Mouse (Mus musculus): ENCODE results near the gene Slc16a13.

Gene Slc16a13

DNA sequence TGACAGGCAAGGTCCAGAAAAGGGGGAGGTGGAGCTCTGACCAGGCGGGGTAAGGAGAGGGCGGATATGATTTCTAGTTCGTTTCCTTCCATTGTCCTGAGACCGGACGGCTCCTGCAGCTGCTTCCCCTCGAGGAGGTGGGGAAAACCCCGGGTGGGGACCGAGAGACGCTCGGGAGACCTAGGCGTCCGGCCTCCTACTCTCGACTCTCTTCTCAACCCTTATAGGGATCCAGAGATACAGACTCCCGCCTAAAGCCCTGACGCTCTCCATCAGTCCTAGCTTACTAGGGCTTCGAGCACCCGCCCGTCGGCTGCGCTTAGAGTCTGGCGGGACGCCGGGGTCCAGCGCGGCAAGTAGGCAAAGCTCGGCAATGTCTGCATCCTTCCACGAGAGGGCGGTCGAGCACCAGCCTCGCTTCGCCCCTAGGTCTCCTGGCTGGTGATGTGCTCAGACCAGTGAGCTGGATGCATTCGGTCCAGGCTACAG is 9.4 kb upstream of the Slc16a13 start:
- DNase-seq: peak; percentile 85 to 87

DNA sequence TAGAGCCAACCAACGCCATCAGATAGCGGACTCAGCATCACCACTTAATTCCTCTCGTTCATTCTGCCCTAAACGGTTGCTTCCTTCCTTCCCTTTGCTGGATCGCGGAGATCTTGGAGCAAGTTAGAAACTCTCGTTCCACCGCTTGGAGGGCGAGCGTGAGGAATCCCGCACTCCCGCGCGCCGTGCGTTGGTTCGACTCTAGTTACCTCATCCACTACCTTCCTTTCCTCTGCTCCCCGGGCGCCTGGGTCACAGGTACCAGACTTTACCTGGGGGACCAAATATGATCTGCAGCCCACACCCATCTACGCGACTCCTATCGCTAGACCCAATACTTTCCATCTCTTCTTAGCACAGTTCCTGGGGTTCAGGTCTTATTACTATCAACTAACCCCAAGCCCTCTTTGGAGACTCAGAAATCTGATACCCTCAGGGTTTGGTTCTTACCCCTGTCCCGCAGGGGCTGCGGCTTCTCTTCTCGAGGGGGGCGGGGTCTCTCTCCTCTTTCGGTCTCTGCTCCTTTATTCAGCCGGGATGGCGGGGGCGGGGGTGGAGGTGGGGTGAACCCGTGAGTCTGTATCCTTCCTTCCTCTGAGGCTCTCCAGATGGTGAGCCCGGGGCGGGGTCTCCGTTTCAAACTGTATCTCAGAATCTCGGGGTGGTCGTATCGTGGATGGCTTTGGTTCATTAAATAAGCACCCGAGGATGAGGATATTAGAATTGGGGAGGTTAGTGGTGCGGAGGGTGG is 8.6 kb upstream of the Slc16a13 start, which contains the start of gene Bcl6b:
Gene Bcl6b, minus strand, starts transcription at position 539 of the 751 bp plus-strand sequence.
- no peak for DNase-seq

DNA sequence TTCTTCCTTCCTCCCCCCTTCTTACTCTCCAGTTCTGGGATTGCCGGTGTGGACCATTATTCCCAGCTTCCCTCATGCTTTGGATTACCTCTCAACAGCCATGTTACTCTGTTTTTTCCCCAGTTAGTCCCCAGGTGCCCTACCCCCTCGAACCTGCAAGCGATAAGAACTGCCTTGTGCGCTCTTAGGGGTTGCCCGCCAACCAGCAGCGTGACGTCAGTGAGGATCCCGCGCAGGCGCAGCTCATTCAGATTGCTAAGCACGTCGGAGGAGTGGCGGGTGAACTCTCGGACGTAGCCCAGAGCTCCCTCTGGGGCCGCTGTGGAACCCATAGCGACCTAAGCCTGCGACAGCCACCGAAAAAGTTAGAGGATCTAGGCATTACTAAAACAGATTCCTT is 8.0 kb upstream of the Slc16a13 start:
- peak; percentile 81 to 85 for DNase-seq

DNA sequence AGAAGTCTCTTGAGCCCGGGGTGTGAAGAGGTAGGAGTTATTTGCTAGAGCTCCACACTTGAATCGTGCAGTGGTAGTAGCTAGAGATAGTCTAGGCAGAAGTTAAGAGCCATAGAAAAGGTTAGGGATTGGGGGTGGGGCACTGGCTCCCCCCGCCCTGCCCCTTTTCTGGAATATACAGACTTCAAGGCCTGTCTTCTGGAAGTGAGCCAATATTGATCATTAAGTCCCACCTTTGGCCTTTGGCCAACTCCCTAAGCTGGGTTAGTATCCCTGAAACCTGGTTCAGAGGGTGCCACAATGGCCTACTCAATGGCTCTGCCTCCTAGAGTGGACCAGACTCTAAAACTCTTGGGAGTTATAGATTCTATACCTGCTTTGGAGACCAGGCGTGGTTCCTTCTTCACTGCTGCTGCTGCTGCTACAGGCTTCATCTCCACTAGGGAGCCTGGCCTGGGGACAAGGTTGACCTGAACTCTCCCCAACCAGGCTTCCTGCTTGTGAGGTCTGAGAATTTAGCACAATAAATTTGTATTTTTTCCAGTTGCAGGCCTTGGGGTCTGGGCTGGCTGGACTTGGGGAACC is 6.9 kb upstream of the Slc16a13 start:
- no peak for DNase-seq

DNA sequence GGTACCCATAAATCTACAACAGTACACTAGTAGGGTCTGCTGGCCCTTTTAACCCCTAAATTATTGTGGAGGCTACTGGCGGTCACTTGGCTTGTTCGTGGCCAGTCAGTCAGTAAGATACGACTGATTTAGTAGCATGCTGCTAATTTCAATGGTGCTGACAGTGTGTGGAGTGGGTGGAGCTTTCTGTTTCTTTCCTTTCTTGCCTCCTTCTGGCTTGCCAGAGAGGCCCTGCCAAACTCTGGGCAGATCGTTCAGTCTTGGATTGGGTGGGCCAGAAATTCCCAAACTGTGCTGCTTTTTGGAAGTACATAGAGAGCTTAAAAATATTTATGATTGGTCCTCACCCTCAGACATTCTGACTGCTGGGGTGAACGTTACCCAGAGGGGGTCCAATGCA is 6.3 kb upstream of the Slc16a13 start:
- no peak for DNase-seq

DNA sequence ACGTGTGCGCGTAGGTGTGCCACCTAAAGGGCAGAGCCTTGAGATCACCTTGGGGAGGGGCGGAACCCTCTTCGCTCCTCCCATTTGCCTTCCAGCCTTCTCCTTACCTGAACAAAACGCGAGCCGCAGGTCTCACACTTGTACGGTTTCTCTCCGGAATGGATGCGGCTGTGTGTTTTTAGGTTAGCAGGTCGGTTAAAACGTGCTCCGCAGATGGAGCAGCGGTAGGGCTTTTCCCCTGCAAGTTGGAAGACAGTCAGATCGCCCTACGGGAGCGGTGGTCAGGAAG is 5.7 kb upstream of the Slc16a13 start:
- no peak for DNase-seq

DNA sequence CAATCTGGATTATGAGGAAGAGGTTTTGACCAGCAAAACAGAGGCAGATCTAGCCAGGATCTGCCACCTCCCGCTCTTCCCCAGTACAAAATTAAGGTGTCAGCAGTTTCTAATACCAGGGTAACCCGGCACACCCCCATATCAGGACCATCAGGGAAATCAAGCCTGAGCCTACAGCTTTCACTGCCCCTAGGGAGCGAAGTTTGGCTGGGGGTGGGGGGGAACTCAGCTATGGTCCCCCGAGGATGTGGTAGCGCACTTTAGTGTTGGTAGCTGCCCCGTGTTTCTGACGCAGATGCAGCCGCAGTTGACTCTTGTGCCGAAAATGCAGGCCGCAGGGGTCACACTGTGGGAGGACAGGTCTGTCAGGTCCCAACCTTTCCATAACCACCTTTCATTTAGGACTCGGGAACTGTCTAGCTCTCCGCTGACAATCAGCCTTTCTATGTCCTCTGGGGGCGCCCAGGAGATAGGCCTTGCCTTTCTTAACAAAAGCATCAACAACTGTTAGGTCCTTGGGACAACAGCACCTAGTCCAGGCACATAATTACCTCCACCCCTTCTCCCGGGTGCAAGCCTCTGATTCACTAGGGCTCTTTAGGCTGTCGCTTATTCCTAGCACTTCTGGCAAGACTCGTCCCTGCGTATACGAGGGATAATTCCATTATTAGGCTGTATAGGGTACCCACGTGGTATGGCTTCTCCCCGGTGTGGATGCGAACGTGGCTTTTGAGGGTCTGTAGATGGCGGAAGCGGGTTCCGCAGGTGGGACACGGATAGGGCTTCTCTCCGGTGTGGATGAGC is 5.1 kb upstream of the Slc16a13 start:
- DNase-seq: no peak

DNA sequence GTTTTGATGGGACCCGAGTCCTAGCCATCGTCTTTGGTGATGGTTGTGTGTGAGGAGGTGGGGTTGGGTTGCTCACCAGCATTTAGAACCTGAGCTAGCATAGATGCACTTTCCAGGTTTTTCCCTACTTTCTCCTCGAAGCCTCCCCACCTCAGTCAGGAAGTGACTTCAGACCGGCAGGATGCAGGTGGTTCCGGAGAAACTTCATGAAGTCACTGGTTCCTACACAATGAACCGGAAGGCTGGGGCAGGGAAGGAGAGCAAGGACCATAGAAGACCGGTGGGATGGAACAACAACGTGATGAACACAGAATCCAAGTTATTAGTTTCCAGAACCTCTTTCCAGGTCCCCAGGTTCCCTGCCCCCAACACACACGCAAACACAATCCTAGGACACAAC is 2.9 kb upstream of the Slc16a13 start:
- DNase-seq: no peak

DNA sequence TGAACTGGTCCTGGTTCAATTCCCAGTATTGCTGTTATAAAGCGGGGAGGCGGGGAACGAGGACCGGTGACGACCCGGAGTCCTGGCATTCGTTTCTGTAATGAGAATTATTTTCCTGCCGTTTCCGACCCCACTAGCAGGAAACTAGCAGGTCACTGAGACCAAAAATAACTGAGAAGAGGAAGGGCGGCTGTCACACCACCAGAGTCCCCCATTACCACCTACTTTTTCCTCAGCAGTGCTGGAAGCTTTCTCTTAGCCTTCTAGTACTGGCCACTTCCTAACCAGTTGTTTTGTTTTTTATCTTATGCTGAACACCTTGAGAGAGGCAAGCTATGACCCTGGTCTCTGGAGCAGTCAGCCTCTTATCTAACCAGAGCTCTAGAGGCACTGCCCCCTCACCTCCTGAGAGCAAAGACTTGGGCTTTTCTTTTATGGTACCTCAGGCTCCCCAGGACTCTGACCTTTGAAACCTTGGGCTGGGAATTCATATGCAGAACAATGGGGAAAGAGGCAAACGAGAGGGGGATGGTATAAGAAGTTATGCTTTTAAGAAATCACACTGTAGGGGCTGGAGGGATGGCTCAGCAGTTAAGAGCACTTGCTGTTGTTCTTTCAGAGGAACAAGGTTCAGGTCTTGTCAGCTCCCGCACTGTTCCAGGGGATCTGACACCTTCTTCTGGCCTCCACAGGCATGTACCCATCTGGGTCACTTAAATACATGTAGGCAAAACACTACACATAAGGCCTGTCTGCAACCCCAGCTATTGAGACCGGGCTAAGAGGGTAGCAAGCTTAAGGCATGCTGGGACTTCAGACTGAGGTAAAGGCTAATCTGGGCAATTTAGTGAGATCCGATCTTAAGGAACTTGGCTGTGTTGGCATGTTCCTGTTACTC is 988 bp upstream of the Slc16a13 start:
- DNase-seq: peak in 1 of 2 experiments; percentile 39

DNA sequence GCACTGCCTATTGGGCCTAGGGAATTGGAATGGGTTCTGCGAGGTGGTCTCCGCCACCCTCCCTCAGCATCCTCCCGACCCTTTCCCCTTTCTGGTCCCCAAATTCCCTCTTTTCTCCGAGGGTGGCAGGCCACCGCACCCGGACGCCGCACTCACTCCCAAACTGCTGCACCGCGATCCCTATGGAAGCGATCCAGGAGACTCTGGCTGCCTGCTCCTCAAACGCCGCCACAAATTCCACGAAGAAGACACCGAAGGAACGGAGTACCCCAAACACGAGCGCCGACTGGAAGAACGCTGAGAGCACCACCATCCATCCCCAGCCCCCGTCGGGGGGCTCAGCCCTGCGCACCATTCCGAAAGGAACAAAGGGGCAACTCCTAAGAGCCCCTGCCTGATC is 541 bp downstream of the Slc16a13 start:
- peak; percentile 52 to 62 for DNase-seq

DNA sequence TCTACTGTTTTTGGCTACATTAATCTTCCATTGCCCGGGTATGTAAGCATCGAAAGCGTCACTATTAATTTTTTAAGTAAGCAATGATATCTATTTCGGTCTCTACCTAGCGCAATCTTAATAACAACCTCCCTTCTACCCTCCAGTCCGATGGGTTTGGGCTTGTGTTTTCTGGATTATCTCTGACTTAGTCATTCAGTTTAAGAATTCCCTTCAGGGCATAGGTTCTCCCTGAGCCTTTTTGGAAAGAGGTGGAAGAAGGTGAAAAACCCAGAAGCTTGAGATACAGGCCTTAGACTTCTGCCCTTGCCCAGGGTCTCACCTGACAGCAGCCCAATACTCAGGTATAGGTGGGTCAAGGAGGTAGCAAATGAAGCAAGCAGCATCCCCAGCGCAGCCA is 991 bp downstream of the Slc16a13 start:
- DNase-seq: no peak

DNA sequence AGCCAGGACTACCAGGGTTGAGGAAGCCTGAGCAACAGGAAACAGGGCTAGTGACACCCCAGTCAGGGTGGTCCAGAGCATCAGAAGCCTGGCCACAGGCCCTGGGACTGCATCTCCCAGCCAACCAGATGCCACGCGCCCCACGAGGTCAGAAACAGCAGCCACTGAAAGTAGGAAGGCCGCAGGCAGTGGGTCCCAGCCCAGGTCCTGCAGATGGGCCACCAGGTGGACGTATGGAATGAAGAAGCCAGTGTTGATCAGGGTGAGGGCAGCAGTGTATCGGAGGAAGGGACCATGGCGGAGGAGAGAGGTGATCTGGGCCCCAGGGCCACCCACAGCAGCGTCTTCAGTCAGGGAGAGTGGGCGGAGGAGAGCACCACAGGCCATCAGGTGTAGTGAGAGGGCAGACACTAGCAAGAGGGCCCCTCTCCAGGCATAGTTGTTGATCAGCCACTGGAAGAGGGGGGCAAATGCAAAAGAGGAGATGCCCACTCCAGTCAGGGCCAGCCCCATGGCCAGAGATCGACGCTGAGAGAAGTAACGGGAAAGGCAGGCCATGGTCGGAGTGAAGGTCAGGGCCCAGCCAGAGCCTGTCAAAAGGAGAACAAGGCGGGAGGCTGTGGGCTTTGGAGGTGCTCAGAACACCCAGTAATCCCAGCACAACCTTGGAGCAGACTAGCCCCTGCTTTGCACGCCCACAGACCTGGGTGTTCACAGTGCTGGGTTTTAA is 2.0 kb downstream of the Slc16a13 start:
- no peak for DNase-seq

DNA sequence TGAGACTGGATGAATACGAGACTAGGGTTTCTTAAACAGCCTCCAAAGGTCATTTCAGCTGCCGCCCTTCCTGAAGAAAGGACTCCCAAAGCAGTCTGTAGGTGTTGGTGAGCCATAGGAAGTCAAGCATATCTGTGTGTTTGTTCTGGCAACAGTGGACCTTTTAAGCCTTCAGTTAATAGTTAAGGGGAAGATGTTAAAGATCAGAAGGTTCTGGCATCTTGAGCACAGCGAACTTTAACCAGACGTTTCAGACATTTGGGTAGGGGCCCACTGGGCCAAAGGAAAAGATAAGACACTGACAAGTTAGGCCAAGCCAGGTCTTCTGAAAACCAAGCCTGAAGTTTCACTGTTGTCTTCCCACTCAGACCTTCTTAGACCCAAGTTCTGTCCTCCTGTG is 2.8 kb downstream of the Slc16a13 start:
- DNase-seq: no peak

DNA sequence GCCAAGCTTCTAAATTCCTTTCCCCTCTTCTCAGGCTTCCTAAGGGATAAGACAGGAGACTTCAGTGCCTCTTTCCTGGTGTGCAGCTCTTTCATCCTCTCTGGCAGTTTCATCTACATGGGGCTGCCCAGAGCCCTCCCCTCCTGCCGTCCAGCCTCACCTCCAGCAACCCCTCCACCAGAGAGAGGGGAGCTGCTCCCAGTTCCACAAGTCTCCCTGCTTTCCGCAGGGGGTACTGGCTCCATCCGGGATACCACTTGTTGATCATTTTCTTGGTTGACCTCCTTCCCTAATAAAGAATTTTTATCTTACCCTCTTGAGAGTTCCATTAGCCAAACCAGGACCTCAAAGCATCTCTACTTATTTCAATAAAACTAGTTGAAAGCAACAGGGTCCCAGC is 4.8 kb downstream of the Slc16a13 start:
- DNase-seq: no peak

DNA sequence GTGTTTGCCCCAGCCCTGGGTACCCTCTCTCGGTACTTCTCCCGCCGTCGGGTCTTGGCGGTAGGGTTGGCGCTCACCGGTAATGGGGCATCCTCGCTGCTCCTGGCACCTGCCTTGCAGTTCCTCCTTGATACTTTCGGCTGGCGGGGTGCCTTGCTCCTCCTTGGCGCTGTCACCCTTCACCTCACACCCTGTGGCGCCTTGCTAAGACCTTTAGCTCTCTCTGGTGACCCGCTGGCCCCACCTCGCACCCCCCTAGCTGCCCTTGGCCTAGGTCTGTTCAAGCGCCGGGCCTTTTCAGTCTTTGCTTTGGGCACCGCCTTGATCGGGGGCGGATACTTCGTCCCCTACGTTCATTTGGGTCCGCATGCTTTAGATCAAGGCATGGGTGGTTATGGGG is 5.6 kb downstream of the Slc16a13 start:
- DNase-seq: peak; percentile 50 to 51

DNA sequence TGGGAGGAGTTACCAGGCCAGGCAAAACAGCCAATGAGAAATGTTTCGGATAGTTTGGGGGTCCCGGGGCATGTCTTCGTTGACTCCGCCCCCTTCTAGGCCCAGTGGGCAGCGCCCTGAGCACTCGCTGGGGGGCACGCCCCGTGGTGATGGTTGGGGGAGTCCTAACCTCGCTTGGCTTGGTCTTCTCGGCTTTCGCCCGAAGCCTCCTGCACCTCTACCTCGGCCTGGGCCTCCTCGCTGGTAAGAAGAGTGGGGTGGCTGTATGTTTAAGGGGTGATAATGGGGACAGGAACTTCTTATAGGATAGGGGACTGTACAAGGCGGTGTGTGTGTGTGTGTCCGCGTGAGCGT is 6.0 kb downstream of the Slc16a13 start:
- DNase-seq: peak in 1 of 2 experiments; percentile 50

DNA sequence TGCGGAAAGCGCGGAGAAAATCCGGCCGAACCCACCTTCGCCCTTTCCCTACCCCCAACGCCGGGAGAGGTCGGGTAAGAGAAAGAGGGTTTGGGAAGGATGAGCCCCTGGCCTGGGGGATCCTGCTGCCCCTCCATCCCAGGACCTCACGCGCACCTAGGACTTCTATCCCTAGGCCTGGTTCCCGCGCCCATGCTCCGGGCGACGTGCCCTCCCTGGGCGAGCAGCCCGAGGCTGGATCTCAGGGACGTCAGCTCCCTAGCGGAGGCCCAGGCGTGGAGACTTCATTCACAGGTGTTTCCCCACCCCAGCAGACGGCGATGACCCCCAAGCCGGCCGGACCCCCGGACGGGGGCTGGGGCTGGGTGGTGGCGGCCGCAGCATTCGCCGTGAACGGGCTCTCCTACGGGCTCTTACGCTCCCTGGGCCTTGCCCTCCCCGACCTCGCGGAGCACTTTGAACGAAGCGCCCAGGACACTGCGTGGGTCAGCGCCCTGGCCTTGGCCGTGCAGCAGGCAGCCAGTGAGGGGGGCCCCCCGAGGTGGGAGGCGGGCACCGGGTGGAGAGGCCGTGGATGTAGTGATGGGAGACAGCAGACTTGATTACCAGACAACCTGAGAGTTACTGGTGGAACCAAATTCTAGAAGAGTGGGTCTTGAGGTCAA is 6.5 kb downstream of the Slc16a13 start:
- DNase-seq: peak; percentile 64 to 67

DNA sequence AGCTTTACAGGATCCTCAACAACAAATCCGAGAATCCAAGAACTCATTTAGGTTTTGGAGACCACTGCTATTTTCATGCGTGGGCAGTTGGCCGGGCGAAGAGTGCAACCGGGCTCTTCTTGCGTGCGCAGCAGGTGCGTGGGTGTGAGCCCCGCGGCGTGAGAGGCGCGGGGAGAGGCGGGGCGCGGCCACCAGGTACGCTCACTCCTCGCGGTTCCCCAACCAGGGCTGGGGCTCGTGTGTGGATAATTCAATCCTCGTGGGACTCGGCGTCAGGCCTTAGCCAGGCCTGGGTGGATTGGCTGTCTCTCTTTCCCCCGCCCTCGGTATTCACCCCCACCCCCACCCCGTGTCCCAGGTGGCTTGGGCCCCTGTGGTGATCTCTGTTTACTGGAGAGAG is 7.1 kb downstream of the Slc16a13 start:
- DNase-seq: peak; percentile 80 to 86

DNA sequence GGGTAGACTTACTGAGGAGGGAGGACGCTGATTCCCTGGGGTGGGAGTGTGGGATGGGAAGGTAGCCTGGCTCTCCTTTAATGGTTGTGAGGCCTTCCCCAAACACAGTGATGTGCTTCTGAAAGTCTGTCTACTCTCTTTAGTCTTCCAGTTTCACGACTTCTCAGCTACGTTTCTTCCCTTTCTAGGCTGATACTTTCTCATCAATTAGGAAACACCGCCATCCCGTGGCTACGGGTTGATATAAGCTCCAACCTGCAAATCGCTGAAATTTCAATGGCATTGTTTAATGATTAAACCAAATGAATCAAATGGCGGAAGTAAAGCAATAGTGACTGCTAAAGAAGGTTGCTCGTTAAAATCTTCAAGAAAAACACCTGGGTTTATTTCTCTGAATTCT is 8.0 kb downstream of the Slc16a13 start:
- DNase-seq: peak; percentile 81 to 84

DNA sequence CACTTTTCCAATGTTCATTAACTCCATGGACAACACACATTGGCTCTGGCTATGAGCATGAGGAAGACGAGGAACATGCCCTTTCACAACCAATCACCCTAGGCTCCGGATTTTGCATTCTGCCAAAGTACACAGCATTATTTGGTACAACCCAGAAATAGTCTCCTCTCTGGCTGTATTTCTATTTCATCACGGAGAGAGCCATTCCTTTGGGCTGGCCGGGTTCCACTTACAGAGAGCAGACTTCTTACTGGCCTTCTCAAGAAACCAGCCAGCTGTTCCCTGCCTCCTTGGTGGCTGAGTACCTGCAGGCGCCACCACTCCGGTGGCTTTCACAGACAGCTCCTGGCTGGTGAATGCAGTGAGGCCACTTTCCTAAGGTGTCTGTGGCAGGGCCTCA is 8.4 kb downstream of the Slc16a13 start, which contains the start of gene Slc16a11:
Gene Slc16a11, plus strand, starts transcription at position 330 of the 400 bp plus-strand sequence.
- no peak for DNase-seq

DNA sequence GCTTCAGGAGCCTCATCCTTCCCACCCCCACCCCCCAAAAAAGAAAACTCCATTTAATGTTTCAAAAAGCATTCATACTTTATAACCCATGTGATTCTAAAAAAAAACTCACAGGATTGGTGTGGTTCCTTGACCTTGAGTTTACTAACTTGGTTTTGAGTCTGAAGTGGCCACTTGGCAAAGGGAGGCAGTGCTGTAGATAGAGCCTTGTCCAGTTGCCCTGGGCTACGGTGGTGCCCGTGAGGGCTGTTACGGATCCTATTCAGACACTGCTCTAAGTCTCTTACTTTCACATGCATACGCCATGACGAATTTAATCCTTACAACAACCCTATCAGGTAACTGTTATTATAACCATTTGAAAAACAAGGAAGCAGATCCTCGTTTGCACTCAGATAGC is 8.9 kb downstream of the Slc16a13 start:
- no peak for DNase-seq

DNA sequence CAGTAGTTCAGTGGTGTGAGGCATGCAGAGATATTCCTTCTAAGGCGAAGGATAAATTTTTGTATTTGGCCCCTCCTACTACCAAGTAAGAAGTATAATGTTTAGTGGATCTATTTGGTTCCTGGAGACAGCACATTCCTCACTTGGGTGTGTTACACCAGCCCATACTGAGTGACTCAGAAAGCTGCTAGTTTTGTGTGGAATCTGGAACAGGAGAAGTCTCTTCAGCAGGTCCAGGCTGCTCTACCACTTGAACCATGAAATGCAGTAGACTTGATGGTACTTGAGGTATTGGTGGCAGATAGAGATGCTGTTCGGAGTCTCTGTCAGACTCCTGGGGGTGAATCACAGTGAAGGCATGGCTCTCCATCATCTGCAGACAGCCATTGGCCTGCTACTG is 10.2 kb downstream of the Slc16a13 start:
- DNase-seq: no peak

Data from cerebellum, postnatal 36 days (tissue).